Mouse (Mus musculus): ENCODE measurements around the gene Mtrex.

Gene Mtrex

DNA sequence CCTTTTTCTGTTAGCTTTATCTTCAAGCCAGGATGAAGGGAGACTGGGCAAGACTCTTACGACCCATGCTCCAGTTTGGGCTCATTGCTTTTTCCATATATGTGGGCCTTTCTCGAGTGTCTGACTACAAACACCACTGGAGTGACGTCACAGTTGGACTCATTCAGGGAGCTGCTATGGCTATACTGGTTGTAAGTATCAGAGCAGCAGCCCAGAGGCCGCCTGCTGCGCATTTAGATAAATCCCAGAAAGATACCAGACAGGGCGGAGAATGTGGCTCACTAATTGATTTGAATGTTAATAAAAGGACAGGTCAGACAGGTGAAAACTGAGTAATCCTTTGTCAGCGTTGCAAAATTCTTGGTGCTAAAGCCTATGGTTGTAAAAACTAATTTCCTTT lies 60.4 kb downstream of the Mtrex start:
- DNase-seq = no peak

DNA sequence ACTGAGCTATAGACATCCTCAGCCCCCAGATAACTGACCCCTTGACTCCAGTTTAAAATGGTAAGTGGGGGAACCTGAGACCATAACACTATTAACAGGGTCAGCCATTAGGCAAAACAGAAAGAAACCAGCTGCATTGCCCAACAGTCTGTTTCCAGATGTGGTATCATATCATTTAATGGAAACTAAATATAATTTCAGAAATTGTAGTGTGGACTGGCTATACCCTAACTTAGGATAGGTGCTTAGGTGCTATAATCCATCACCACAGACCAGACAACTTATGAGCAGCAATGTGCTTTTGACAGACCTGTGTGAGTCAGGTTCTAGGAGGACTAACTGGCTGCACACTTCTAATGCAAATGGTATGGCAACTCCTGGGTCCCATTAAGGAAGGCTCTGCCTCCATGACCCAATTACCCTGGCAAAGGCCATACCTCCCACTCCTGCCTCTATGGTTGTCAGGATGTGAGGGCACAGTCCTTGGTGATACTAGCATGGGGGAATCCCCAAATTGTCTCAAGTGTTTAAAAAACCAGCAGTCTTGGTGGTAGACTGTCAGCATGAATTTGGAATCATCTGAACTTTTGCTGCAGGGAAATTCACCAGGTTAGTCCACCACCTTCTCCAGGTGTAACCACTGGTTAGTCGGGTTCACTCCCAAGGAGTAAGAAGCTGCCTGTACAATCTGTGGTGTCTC lies 64.1 kb downstream of the Mtrex start:
- no peak for DNase-seq

DNA sequence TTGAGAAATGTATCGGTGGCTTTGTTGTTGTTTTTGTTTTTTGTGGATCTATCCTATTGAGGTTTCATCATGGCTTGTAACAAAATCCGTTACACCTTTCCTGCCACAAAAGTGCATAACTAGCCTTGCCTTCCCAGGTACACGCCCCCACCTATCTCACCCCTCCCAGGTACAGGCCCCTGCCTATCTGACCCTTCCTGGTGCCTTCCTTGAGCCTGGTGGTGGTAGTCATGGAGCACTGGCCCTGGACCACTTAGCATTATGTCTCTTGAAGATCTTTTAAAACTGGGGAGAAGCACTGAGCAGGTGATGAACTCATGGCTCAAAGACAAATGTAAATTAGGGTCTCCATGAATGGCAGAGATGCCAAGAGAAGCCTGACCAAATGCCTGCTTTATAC lies 64.9 kb downstream of the Mtrex start:
- no peak for DNase-seq

DNA sequence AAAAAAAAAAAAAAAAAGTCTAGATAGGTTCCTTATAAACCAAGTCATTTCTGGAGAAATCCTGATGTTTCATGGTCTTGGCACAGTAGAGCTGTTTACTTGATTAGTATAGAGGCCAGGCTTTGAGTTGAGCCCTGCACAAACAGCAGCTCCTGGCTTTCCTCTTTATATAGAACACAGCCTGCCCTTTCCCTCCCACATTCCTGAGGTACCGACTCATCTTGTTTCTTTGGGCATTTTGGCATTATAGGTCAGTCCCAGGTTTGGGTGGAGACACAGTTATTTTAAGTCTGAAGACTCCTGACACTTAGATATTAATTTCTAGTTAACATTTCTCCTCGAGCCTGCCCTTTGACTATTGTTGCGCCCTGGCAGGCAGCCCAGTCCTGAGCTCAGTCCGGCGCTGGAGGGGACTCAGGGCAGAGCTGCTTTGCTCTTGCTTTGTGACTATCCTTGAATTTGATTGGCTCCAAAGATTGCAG lies 65.3 kb downstream of the Mtrex start:
- no peak for DNase-seq

DNA sequence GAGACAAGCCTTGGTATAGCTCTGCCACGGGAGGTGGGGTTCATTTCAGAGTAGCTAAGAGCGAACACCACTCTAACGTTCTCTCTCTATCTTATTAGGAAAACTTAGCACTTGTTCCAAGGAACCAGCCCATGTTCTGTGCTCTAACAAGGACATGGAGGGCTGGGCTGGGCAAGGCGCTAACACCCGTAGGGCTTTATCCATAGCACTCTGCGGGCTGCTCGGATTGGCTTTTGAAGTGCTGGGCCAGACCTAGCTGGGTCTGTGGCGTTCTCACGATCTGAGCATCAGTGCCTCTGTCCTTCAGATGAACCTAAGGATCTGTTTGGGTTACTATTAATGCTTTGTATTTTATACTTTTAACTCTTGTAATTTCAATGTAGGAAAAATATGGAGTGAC lies 66.3 kb downstream of the Mtrex start:
- no peak for DNase-seq

DNA sequence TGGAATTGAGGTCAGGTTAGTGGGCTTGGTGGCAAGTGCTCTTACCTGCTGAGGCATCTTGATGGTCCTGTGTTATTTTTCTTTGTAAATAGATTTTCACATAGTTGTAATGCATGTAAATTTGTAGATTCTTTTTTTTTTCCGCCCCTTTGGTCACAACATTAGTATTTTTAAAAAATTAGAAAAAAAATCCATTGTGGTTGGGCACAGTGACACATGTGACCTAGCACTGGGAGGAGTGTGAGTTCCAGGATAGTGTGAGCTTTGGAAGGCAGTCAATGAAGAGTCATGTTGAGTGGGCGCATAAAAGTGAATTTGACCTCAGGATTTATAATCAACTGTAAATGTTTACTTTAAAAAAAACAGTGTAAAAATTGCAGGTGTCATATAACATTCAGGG lies 66.8 kb downstream of the Mtrex start:
- no peak for DNase-seq

DNA sequence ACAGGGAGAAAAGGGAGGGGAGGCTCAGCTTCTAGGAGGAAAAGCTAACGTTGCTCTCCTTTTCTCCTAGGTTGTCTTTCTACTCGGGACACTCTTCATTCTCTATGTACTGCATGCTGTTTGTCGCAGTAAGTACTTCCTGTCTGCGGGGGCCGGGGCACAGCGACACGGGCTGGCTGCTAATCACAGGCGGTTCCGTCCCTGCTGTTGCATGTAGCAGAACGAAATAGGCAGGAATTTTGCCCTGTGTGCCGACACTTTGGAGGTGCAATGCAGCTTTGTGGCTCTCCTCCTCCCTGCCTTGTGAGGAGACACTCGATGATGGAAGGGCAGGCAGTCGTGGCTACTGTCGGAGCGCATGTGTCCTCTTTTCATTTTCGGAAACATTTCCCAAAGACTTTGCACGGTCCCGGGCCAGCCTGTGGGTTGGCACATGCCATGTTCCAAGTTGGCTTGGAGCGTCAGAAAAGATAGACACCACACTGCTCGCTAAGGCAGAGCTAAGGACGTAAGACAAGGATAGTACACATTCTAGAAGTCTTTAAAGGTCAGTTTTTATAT lies 67.5 kb downstream of the Mtrex start:
- no peak for DNase-seq

DNA sequence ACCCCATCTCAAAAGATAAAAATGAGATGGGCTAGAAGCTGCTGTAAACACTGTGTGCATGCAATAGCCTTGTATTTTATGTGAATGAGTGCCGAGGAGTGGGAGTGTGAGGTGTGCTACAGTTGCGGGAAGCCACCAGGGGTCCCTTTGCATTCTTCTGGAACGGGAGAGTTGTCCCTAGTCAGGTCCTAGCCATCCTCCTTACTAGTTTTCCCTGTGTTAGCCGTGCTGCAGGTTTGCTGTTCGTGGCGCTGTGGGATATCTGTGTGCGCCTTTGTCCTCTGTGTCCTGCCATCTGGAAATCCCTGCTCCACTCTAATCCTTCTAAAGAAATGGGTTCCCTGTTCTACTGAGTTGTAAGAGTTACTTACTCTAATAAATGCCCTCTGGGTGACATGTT lies 69.3 kb downstream of the Mtrex start:
- no peak for DNase-seq

DNA sequence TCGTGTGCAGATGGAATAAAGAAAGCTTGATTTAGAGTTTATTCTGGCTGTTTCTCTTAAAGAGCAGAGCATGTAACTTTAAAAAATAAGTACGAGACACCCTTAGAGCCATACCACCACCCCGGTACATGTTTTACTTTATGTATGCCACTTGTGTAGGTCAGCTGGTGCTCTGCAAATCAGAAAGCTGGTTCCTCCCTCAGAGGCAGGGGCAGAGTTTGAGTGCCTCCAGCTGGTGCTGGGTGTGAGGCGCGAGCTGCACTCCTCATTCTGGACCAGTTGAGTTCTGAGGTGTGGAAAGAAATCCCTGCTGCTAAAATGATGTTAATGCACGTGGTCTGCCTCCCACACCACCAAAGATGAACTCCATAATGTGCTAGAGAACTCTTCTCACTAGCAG lies 72.8 kb downstream of the Mtrex start:
- no peak for DNase-seq

DNA sequence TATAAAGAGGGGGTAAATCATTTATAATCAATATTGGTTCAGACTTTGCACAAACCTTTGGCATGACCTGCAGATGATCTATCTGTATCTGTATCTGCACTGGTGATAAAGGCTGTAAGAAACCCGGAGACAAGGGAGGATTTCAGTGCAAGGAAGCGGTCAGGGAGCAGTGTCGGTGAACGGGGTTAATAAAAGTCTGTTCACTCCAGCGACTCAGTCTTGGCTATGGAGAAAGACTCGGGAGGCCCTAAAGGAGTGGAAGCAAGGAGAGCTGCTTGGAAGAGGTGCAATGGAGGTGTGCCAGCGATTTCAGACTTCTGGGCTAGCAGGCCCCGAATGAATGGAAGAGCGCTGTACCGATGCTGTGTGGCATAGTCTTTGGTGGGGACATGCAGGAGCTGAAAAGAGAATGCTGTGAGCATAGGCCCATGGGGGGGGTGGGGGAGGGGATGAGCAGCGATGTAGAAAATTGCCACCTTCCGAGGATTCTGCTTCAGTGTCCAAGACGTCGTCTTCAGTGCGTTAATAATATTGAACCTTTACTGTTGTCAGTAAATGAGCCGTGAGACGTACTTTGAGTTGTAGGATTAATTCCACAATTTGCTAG lies 73.4 kb downstream of the Mtrex start:
- no peak for DNase-seq

DNA sequence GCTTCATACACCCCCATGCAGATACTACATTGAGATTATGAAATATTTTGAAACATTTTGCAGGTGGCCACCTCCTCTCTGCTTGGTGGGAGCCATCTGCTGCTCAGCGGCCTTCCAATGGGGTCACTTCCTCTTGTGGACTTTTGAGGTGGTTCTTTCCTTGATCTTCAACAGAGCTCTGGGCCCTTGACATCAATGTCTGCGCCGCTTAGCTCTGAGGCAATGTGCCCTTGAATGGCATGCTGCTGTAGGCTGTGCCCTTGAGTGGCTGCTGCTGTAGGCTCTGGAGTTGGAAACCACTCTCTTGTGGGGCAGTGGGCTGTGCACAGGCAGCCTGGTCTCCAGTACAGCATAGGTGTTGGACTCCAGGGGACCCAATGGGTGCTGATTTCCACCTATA lies 81.3 kb downstream of the Mtrex start:
- no peak for DNase-seq

DNA sequence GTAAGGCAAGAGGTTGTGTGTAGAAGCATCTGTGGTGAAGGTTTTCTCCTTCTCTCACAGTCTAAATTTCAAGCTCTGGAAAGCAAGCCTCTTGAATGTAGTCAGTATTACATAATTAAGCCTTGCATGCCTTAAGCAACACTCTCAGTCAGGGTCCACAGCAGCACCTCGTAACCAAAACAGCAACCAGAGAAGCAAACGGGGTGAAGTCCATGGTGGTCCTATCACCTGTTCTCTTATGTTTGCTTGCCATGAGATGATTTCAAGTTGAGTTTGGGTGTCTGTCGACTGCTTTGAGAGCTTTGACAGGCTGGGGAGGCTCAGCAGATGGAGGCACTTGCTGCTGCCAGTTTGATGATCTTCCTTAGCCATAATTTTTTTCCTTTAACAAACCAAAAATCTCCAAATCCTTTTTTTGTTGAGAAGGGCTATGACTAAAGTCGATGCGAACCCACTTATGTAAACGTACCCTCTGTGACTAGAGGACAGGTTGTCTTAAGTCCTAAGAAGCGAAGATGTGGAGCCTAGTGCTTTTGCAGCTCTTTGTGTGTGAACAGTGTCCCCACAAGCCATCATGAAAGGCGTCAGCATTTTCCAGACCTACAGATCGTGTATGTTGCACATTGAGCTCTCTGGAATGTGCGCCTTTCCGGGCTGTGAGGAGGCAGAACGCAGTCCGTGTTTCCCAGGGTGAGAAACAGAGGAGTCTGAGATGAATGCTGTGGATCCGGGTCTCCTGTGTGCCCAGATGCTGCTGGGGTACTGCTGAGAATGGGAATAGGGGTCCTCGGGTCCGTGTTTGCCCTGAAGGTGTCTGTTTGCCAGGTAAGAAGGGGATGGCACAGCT lies 86.7 kb downstream of the Mtrex start:
- no peak for DNase-seq

DNA sequence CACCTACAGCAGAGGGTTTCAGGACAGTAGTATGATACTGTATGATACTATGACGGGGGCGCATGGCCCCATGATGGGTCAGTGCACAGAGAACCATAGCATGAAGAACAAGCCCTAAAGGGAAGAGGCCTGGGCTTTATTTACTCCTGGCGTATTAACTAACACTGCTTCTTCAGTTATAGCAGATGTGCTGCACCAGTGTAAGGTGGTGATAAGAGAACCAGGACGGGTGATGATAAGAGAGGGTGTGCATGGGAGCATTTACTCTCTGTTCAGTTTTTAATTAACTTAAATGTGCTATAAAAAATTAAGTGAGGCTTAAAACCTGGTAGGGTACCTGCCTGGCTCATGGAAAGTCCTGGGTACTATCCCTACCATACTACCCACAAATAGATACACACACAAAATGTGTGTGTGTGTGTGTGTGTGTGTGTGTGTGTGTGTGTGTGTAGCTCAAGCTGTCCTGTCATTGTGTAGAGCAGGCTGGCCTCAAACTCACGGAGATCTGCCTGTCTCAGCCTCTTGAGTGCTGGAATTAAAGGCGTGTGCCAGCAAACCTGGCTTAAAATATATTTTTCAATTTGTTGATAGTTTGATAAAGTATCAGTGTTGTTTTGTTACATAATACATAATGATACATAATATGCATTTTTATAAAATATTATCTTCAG lies 88.5 kb downstream of the Mtrex start:
- no peak for DNase-seq

DNA sequence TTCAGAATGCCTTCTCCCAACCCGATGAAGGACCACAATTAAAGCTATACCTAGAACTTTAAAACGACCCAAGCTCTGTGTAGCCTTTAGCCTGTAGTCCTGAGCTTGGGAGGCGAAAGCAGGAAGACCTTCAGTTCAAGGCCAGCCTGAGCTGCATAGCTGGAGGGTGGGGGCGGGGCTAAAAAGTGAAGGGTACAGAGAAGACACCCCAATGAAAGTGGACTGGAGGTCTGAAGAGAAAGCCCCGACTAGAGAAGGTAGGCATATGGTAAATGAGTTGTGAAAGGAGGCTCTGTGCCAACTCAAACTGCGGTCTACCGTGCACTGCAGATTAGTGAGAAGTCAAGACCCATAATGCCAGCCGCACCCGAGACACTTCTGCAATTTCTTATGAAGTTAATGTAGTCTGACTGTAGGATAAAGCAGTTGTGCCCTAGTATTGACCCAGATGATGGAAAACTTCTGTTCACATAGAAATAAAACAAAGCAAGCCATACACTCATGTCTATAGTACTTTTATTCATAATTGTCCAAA lies 89.5 kb downstream of the Mtrex start:
- DNase-seq = no peak

DNA sequence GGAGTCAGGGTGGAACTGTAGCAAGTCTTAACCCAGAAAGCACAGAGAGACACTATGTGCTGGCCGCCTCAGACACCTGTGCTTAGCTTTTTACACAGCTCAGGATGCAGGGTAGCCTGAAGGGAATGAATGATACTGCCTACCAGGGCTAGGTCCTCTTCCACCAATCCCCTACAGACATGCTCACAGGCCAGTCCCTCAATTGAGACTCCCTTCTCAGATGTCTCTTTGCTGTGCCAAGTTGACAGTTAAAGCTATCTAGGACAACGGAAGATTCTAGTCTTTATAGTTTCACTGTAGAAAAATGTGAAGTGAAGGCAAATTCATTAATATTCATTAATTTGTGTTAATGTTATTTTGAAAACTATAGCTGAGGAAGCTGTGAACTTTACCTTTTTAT lies 90.2 kb downstream of the Mtrex start:
- DNase-seq = no peak

DNA sequence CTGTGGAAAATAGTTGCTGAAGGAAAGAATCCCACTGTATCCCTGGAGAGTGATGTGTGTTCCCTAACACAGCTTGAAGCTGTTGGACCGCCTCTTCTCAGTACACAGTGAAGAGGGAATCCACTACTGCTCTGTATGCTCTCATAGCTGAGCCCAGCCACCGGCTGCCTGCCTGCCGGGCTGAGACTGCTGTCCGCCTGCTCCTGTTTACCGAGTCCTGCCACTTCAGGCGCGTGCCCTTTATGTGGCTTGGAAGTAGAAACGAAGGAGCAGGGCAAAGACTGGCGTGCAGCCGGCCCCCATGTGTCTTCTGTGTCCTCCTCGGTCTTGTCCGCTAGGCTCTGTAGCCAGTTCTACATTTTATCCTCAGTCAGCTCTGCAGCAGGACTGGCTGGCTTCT lies 92.1 kb downstream of the Mtrex start:
- no peak for DNase-seq

DNA sequence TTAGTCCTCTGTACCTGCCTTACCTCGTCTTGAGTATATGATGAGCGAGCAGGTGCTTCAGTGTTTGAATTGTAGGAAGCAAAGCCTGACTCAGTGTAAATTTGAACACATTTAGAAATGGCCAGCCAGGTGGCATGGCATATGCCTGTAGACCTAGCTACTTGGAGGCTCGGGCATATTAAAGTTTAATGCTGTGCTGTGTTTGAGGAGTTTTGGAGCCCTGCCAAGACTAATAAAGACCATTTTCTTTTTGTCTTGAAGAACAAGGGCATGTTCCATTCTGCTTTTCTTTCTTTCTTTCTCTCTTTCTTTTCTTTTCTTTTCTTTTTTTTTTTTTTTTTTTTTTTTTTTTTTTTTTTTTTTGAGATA lies 93.3 kb downstream of the Mtrex start:
- DNase-seq = peak; percentile 39

DNA sequence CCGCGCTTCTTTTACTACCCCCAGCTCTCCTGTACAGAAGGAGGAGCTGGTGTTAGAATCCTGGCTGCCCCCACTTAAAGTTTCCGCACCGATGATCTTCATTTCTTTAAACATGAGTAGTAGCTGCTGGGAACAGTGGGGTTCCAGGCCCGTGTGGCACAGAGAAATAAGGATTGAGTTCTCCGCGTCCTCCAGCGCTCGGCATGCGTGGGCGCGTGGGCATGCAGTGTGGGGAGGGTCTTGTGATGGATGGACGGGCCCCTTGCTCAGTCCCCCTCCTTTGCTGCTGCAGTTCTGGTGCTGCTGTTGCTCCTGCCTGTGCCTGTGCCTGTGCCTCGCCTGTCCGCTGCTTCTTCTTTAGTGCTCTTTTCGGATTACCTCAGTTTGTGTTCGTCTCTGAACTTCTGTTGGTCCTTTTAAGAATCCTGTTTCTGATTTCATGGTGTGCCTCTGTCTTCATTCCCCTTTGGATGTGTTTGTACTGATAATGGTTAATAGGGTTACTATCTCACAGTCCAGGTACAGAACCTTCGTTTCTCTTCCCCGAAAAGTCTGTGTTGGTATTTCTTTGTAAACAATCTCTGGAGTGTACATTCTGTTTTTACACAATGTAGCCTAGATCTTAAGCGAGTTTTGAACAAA lies 93.8 kb downstream of the Mtrex start:
- no peak for DNase-seq

DNA sequence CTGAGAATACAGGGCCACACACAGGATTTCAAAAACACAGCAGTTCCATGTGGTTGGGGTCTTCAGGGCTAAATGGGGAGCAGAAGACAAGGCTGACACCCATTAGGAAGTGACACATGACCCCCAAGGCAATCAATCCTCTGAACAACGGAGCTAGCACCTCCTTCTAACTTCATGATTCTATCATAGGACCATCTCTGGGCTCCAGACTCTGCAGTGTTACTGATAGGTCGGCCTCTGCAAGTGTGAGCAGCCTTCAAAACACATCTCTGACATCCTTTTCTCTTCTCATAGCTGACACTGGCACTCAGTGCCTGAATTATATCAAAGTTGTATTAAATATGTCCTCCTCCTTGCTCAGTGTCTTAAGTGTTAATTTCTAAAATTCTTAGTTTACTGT lies 94.6 kb downstream of the Mtrex start:
- no peak for DNase-seq

DNA sequence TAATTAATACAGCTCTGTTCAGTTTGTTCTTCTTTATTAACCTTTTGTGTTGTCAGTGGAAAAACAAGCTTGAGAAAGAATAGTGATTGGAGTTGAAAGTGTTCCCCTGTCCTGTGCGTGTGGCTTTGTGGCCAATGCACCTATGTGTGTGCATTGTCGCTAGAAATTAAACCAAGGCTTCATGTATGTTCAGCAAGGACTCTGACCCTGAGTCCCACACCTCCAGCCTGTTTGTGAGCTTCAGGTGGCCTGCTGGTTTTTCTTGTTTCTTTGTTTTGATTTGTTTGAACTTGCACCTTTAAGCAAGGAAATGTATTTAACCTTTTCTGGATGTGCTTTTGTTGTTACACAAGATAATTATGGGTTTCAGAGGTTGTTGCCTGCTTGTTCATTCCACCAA lies 97.6 kb downstream of the Mtrex start:
- DNase-seq = no peak

DNA sequence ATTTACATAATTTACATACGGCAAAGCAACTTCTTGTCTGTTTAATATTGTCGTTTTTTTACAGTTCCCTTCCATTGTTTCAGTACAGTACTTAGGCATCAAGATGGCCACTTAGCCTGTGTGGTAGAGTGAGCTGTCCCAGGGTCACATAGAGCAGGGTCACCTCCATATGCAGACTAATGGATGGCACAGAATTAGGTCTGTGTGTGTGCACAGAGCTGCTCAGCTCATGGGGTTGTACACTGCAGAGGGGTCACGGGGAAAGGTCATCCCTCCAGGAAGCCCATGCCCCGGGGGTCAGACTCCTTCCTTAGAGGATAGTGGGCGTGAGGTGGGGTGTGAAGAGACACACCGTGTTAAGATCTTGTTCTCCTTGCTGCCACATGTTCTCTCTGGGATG lies 101.7 kb downstream of the Mtrex start:
- no peak for DNase-seq

DNA sequence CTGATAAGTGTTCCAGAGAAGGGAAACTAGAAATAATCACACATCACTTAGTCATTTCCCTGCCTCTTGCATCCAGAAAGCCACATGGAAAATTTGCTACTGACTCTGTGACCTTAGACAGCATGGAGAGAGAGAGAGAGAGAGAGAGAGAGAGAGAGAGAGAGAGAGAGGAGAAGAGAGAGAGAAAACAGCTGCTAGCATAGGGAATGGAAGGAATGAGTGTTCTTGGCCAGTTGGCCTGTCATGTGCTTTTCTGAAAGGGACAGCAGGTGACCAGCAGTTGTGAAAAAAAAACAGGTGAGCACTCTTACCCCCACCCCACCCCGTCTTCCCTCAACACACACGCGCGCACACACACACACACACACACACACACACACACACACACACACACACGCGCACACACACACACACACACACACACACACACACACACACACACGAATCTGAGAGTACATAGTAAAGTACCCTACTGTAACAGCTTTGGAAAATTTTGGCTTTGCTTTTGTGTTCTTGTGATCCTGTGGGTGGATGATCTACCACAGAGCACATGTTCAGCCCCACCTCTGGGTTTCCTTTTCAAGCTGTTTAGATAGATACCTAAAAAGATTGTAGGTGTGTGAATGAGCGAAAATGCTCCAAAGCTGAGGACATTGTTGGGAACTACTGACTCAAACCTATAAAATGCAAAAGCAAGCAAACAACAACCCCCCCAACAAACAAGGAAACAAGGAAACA lies 103.1 kb downstream of the Mtrex start:
- no peak for DNase-seq

Data from cerebellum, adult 9-11 months (tissue).